Mouse (Mus musculus) large intestine, adult 2 months (tissue): Measurements from ENCODE around the gene Wrap53. TPM values are rescaled to one million over a fixed set of nuclear protein-coding genes. Genes with fewer than 3 reads are reported as not detected.

Experiments used
- polyA plus RNA-seq: library from polyadenylated mRNA; depleted of rRNA; stranded (reverse); fragments of >200 nt; gene quantifications from 2 replicates; pipeline ENCODE4 v1.2.3, GENCODE M21; 2012; rRNA removed

The Wrap53 gene
- polyA plus RNA-seq, 1 experiment, result 28.7 TPM

Other genes with a start within 250 kb of the Wrap53 start
- gene Rnf227, start 239.8 kb downstream of the Wrap53 start, polyA plus RNA-seq, result 0.51 and 0.79 TPM in 2 replicates
- gene Chd3, start 210.8 kb downstream of the Wrap53 start, polyA plus RNA-seq, result 63.4 and 118 TPM in 2 replicates
- gene Naa38, start 184.8 kb downstream of the Wrap53 start, polyA plus RNA-seq, result 164 and 180 TPM in 2 replicates
- 6.1 and 14.5 TPM in 2 replicates for gene Cyb5d1, start 184.6 kb downstream of the Wrap53 start, polyA plus RNA-seq
- 10.5 and 11.0 TPM in 2 replicates for gene Tmem88, start 182.0 kb downstream of the Wrap53 start, polyA plus RNA-seq
- gene Kdm6b, start 166.6 kb downstream of the Wrap53 start, polyA plus RNA-seq, result 7.5 and 11.2 TPM in 2 replicates
- gene Dnah2, start 31.1 kb downstream of the Wrap53 start, polyA plus RNA-seq, result 0.12 and 0.29 TPM in 2 replicates
- 1.1 and 2.1 TPM in 2 replicates for gene Efnb3, start 20.1 kb downstream of the Wrap53 start, polyA plus RNA-seq
- gene Trp53, start 104 bp upstream of the Wrap53 start, polyA plus RNA-seq, result 80.8 and 93.2 TPM in 2 replicates
- 4.1 and 5.6 TPM in 2 replicates for gene Atp1b2, start 25.7 kb upstream of the Wrap53 start, polyA plus RNA-seq
- not detected in 2 replicates for gene Shbg, start 37.6 kb upstream of the Wrap53 start, polyA plus RNA-seq
- 1.9 and 2.7 TPM in 2 replicates for gene Sat2, start 41.8 kb upstream of the Wrap53 start, polyA plus RNA-seq
- 29.6 and 35.8 TPM in 2 replicates for gene Fxr2, start 52.7 kb upstream of the Wrap53 start, polyA plus RNA-seq
- 0.18 TPM in 1 of 2 replicates, not detected in the other for gene Sox15, start 75.1 kb upstream of the Wrap53 start, polyA plus RNA-seq
- gene Mpdu1, start 82.4 kb upstream of the Wrap53 start, polyA plus RNA-seq, result 147 and 171 TPM in 2 replicates
- 20.2 and 20.6 TPM in 2 replicates for gene Cd68, start 85.9 kb upstream of the Wrap53 start, polyA plus RNA-seq
- gene Eif4a1, start 92.2 kb upstream of the Wrap53 start, polyA plus RNA-seq, result 354 and 356 TPM in 2 replicates
- gene Senp3, start 101.8 kb upstream of the Wrap53 start, polyA plus RNA-seq, result 43.4 and 55.1 TPM in 2 replicates
- gene Tnfsf13, start 105.5 kb upstream of the Wrap53 start, polyA plus RNA-seq, result 14.4 and 16.2 TPM in 2 replicates
- 13.1 and 13.8 TPM in 2 replicates for gene Tnfsf12, start 115.6 kb upstream of the Wrap53 start, polyA plus RNA-seq
- gene Tnfsfm13, start 115.8 kb upstream of the Wrap53 start, polyA plus RNA-seq, result 2.3 and 2.8 TPM in 2 replicates
- gene Polr2a, start 178.4 kb upstream of the Wrap53 start, polyA plus RNA-seq, result 17.5 and 33.3 TPM in 2 replicates
- 0.07 TPM in 1 of 2 replicates, not detected in the other for gene Slc35g3, start 181.7 kb upstream of the Wrap53 start, polyA plus RNA-seq
- gene Zbtb4, start 185.7 kb upstream of the Wrap53 start, polyA plus RNA-seq, result 7.5 and 10.7 TPM in 2 replicates
- gene Chrnb1, start 215.7 kb upstream of the Wrap53 start, polyA plus RNA-seq, result 7.3 and 10.3 TPM in 2 replicates
- gene Fgf11, start 221.6 kb upstream of the Wrap53 start, polyA plus RNA-seq, result 2.8 and 4.4 TPM in 2 replicates
- gene Tmem102, start 225.4 kb upstream of the Wrap53 start, polyA plus RNA-seq, result 38.7 and 39.1 TPM in 2 replicates
- gene Gm39566, start 235.0 kb upstream of the Wrap53 start, polyA plus RNA-seq, result not detected in 2 replicates
- not detected in 2 replicates for gene Spem2, start 238.2 kb upstream of the Wrap53 start, polyA plus RNA-seq
- gene Spem1, start 241.9 kb upstream of the Wrap53 start, polyA plus RNA-seq, result 0.12 TPM in 1 of 2 replicates, not detected in the other